Mouse (Mus musculus) CD4-positive, CD25-positive, alpha-beta regulatory T cell, adult 4 months (primary cell): Measurements from ENCODE around the gene Polr1b. TPM values are rescaled to one million over a fixed set of nuclear protein-coding genes. Genes with fewer than 3 reads are reported as not detected.
A peak's percentile ranks its signal among the peaks of the same experiment; 100 is the strongest.

ENCODE experiments used
- ATAC-seq: one replicate; pipeline ENCODE4 v1.8.0; 2017
- polyA plus RNA-seq, 2 experiments: library from polyadenylated mRNA; unstranded; fragments of 100-300 nt; shearing (Covaris generic); gene quantifications; one replicate each; pipeline ENCODE4 v1.2.1; 2017

Polr1b gene
- polyA plus RNA-seq, 2 experiments from 2014 or later: 16.3 to 32.3 TPM

- no peak for ATAC-seq
Measured at GRCm38 (mm10) chr2:129118061-129118460, 17.3 kb downstream of the Polr1b start.

GRCm38 (mm10) chr2:129121986-129122385 lies 21.2 kb downstream of the Polr1b start:
- no peak for ATAC-seq

GRCm38 (mm10) chr2:129129412-129129929 lies 28.7 kb downstream of the Polr1b start, which contains the start of gene Chchd5:
Gene Chchd5 (plus strand): TSS chr2:129129700.
- peak; percentile 93 for ATAC-seq

- peak; percentile 21 for ATAC-seq
Measured at GRCm38 (mm10) chr2:129129987-129130545, 29.3 kb downstream of the Polr1b start.

- ATAC-seq: no peak
Measured at GRCm38 (mm10) chr2:129130776-129131175, 30.0 kb downstream of the Polr1b start.

GRCm38 (mm10) chr2:129132231-129132630 lies 31.4 kb downstream of the Polr1b start:
- ATAC-seq: no peak

- no peak for ATAC-seq
Measured at GRCm38 (mm10) chr2:129133006-129133805, 32.4 kb downstream of the Polr1b start.

GRCm38 (mm10) chr2:129139906-129140305 lies 39.1 kb downstream of the Polr1b start:
- no peak for ATAC-seq

GRCm38 (mm10) chr2:129148836-129149235 lies 48.0 kb downstream of the Polr1b start:
- ATAC-seq: no peak

GRCm38 (mm10) chr2:129150386-129150785 lies 49.6 kb downstream of the Polr1b start:
- no peak for ATAC-seq

- ATAC-seq: no peak
Measured at GRCm38 (mm10) chr2:129151111-129151510, 50.3 kb downstream of the Polr1b start.

GRCm38 (mm10) chr2:129152751-129153150 lies 52.0 kb downstream of the Polr1b start:
- no peak for ATAC-seq

- no peak for ATAC-seq
Measured at GRCm38 (mm10) chr2:129164815-129165214, 64.0 kb downstream of the Polr1b start.

- ATAC-seq: no peak
Measured at GRCm38 (mm10) chr2:129166466-129167463, 66.0 kb downstream of the Polr1b start.

GRCm38 (mm10) chr2:129173386-129173785 lies 72.6 kb downstream of the Polr1b start:
- no peak for ATAC-seq

GRCm38 (mm10) chr2:129174474-129174873 lies 73.7 kb downstream of the Polr1b start:
- ATAC-seq: peak; percentile 86

- ATAC-seq: no peak
Measured at GRCm38 (mm10) chr2:129175636-129176035, 74.8 kb downstream of the Polr1b start.

Other genes with a start within 250 kb of the Polr1b start
- not detected for gene Fbln7, start 238.0 kb upstream of the Polr1b start, polyA plus RNA-seq
- gene Zc3h8, start 156.9 kb upstream of the Polr1b start, polyA plus RNA-seq: 1 to 10 TPM; 6.4 to 8.7 TPM
- gene Zc3h6, start 133.6 kb upstream of the Polr1b start, polyA plus RNA-seq: 10 to 100 TPM in 1 of 2 experiments, 1 to 10 TPM in 1; 9.6 to 11.9 TPM
- 1 to 10 TPM; 1.7 to 2.2 TPM for gene Gm10762, start 133.3 kb upstream of the Polr1b start, polyA plus RNA-seq
- not detected for gene Vinac1, start 52.8 kb upstream of the Polr1b start, polyA plus RNA-seq
- 1 to 10 TPM; 2.2 to 2.4 TPM for gene Ttl, start 35.1 kb upstream of the Polr1b start, polyA plus RNA-seq
- gene Chchd5, start 28.7 kb downstream of the Polr1b start, polyA plus RNA-seq: 10 to 100 TPM; 31.0 to 40.3 TPM
- gene Slc20a1, start 97.8 kb downstream of the Polr1b start, polyA plus RNA-seq: 100 to 1,000 TPM in 1 of 2 experiments, 10 to 100 TPM in 1; 94.7 to 130 TPM
- 1 to 10 TPM; 3.7 to 8.0 TPM for gene Ckap2l, start 196.2 kb downstream of the Polr1b start, polyA plus RNA-seq
- not detected for gene Il1a, start 209.0 kb downstream of the Polr1b start, polyA plus RNA-seq